Comparison of ENCODE assay signal across 17 mouse cellular contexts in genomic region chr4:89644235-89645115, GRCm38 (mm10). TPM values are rescaled to one million over a fixed set of nuclear protein-coding genes. Genes with fewer than 3 reads are reported as not detected.
DNase-seq lines count a peak whose midpoint lies in the region; ATAC-seq and TF ChIP-seq lines count a peak whose summit lies in the region.
"Had no signal": no experiment of that assay in that cellular context is flagged by ENCODE, and none has a peak within 500 bp of the region (broad histone marks: within the 10 kb centered on the region; RNA-seq: fewer than 3 reads in every experiment).

No protein-coding gene starts in this region.

- H3K9ac ChIP-seq in forebrain, embryonic 12.5 days: no peak overlapping the region
- H3K9ac ChIP-seq in forebrain, embryonic 16.5 days (replicated peaks; ENCODE audit: low read depth, low read length): no peak overlapping the region
- no peak overlapping the region for H3K9ac ChIP-seq in lung, embryonic 14.5 days
- H3K9ac ChIP-seq: midbrain, embryonic 15.5 days had no signal

- peak; percentile 73; the same call in 1 of the 2 replicates for ATAC-seq in forebrain, embryonic 12.5 days (ENCODE audit: low FRiP score)
- ATAC-seq in forebrain, embryonic 16.5 days: no peak
- ATAC-seq in lung, embryonic 14.5 days (ENCODE audit: insufficient read depth): peak; percentile 91
- no peak for ATAC-seq in cerebellum, adult (ENCODE audit: insufficient number of reproducible peaks, low FRiP score, low TSS enrichment)
- ATAC-seq: hindbrain, postnatal 0 days; midbrain, embryonic 15.5 days had no signal

- H3K4me1 ChIP-seq in forebrain, embryonic 12.5 days: peaks cover 11% of the 10 kb centered on the region; the same call in 1 of the 2 replicates
- H3K4me1 ChIP-seq in forebrain, embryonic 16.5 days (replicated peaks; ENCODE audit: control insufficient read depth, insufficient read depth, low read length): peaks cover 7% of the 10 kb centered on the region
- H3K4me1 ChIP-seq in lung, embryonic 14.5 days (ENCODE audit: insufficient read depth): no peaks in the 10 kb centered on the region
- H3K4me1 ChIP-seq: midbrain, embryonic 15.5 days had no signal

- H3K27me3 ChIP-seq in forebrain, embryonic 12.5 days: no peaks in the 10 kb centered on the region
- H3K27me3 ChIP-seq in forebrain, embryonic 16.5 days (replicated peaks; ENCODE audit: control insufficient read depth, insufficient read depth, low read length): no peaks in the 10 kb centered on the region
- H3K27me3 ChIP-seq in lung, embryonic 14.5 days (ENCODE audit: insufficient read depth, low read length): no peaks in the 10 kb centered on the region
- H3K27me3 ChIP-seq: midbrain, embryonic 15.5 days had no signal

- intact Hi-C loops in left cerebral cortex, postnatal 10 days (cut with DNase I): no loop called here

- H3K4me2 ChIP-seq in forebrain, embryonic 12.5 days: no peak overlapping the region
- no peak overlapping the region for H3K4me2 ChIP-seq in forebrain, embryonic 16.5 days (ENCODE audit: low read length)
- H3K4me2 ChIP-seq in lung, embryonic 14.5 days: no peak overlapping the region
- H3K4me2 ChIP-seq: midbrain, embryonic 15.5 days had no signal

- H3K4me3 ChIP-seq in forebrain, embryonic 12.5 days (replicated peaks): no peak overlapping the region
- no peak overlapping the region for H3K4me3 ChIP-seq in forebrain, embryonic 16.5 days (replicated peaks; ENCODE audit: low read length)
- H3K4me3 ChIP-seq in lung, embryonic 14.5 days (ENCODE audit: low read depth, low read length): no peak overlapping the region
- H3K4me3 ChIP-seq: midbrain, embryonic 15.5 days had no signal

- H3K27ac ChIP-seq in forebrain, embryonic 12.5 days: no peak overlapping the region
- H3K27ac ChIP-seq in forebrain, embryonic 16.5 days (ENCODE audit: low read length): no peak overlapping the region
- H3K27ac ChIP-seq in lung, embryonic 14.5 days (ENCODE audit: low read depth): no peak overlapping the region
- H3K27ac ChIP-seq: hindbrain, postnatal 0 days; macrophage; midbrain, embryonic 15.5 days had no signal

- peak; percentile 77 for DNase-seq in lung, embryonic 14.5 days
- DNase-seq in lung, adult 18-20 months: no peak
- DNase-seq in embryo, embryonic 10 days (ENCODE audit: low spot score): peak; percentile 21
- DNase-seq in forelimb bud, embryonic 11.5 days (ENCODE audit: low read depth, low spot score): peak; percentile 10
- DNase-seq in left cerebral cortex, postnatal 10 days (ENCODE audit: extremely low spot score in 1 of 2, low spot score in 2 of 2): no peak
- DNase-seq: adrenal gland, adult 8-10 months; cerebellum, adult 9-11 months; heart, adult 18-20 months; heart, postnatal 14 days; right cerebral cortex, postnatal 4 days; thymus, postnatal 36 days had no signal

- no peaks in the 10 kb centered on the region for H3K36me3 ChIP-seq in forebrain, embryonic 12.5 days (replicated peaks)
- no peaks in the 10 kb centered on the region for H3K36me3 ChIP-seq in forebrain, embryonic 16.5 days (ENCODE audit: control insufficient read depth, insufficient read depth)
- no peaks in the 10 kb centered on the region for H3K36me3 ChIP-seq in lung, embryonic 14.5 days (ENCODE audit: insufficient read depth)
- H3K36me3 ChIP-seq: midbrain, embryonic 15.5 days had no signal

- H3K9me3 ChIP-seq in forebrain, embryonic 12.5 days: no peaks in the 10 kb centered on the region
- no peaks in the 10 kb centered on the region for H3K9me3 ChIP-seq in forebrain, embryonic 16.5 days (ENCODE audit: control insufficient read depth, low read length)
- H3K9me3 ChIP-seq in lung, embryonic 14.5 days (ENCODE audit: low read depth, low read length): no peaks in the 10 kb centered on the region
- H3K9me3 ChIP-seq: midbrain, embryonic 15.5 days had no signal

- WGBS in forebrain, embryonic 12.5 days: 48% methylated on average over 9 of the region's 9 CpGs
- WGBS in forebrain, embryonic 16.5 days: 35% methylated on average over 9 of the region's 9 CpGs
- WGBS in lung, embryonic 14.5 days: 39% methylated on average over 9 of the region's 9 CpGs

- TF ChIP-seq CTCF in lung, embryonic 14.5 days (IDR thresholded peaks at IDR 0.05; ENCODE audit: low read depth): no peak

RNA-seq across cellular contexts. Expression of gene Dmrta1, which starts 34.8 kb away (rescaled TPM):
- 8.4 and 11.1 TPM in 2 replicates for polyA plus RNA-seq in forebrain, embryonic 12.5 days (2016; fragmentation: Nextera tagmentation; extraction: Ambion mirVana)
- 0.32 and 0.41 TPM in 2 replicates for polyA plus RNA-seq in forebrain, embryonic 16.5 days (2015; fragmentation: Nextera tagmentation; extraction: Ambion mirVana)
- polyA plus RNA-seq in lung, embryonic 14.5 days (2014; fragmentation: Nextera tagmentation; extraction: Ambion mirVana): not detected in 2 replicates
- total RNA-seq in left cerebral cortex, postnatal 10 days (2021): 1 to 10 TPM; 1.2 to 1.6 TPM
- total RNA-seq: heart, adult 18-20 months; heart, postnatal 14 days had no signal
- polyA plus RNA-seq: macrophage had no signal

Comparison
In these comparisons a context has a peak if more than half of its experiments do, and no peak if none do; other contexts are left out.
1. ATAC-seq: peak in forebrain, embryonic 12.5 days (single experiment) and lung, embryonic 14.5 days (single experiment); none in forebrain, embryonic 16.5 days (single experiment) and cerebellum, adult (single experiment).
2. DNase-seq: peak in lung, embryonic 14.5 days (single experiment), embryo, embryonic 10 days (single experiment) and forelimb bud, embryonic 11.5 days (single experiment); none in lung, adult 18-20 months (0 of 2) and left cerebral cortex, postnatal 10 days (0 of 2).